Mouse (Mus musculus) megakaryocyte, adult 5-6 weeks (primary cell): ENCODE measurements around the gene Rsbn1. TPM values are rescaled to one million over a fixed set of nuclear protein-coding genes. Genes with fewer than 3 reads are reported as not detected.
A peak's percentile ranks its signal among the peaks of the same experiment; 100 is the strongest.

Source experiments
- ATAC-seq: 2 replicates; pipeline ENCODE4 v1.8.0; 2016; ENCODE audit warnings: mild to moderate bottlenecking, inconsistent platforms; ENCODE audit not compliant: poor library complexity, severe bottlenecking
- total RNA-seq, 2 experiments: library from RNA; stranded (forward) in 1 of 2; stranded (reverse) in 1 of 2; fragments of 153-499, 151-499 nt in 1 of 2; fragments of 221-1000, 200-1000 nt in 1 of 2; gene quantifications; 2 replicates each; pipeline versions ENCODE4 v1.2.3 to v1.2.4; 2015 to 2017

Gene Rsbn1
- total RNA-seq (2015) (24.0 and 31.8 TPM in 2 replicates), total RNA-seq (2017) (29.1 and 31.1 TPM in 2 replicates)

- peak; percentile 89 for ATAC-seq
These were observed at the start of gene Rsbn1 for GRCm38 (mm10) chr3:103914010-103914669. TSS of gene Rsbn1 (plus strand) at chr3:103914120.

GRCm38 (mm10) chr3:103864200-103864599 lies 49.7 kb upstream of the Rsbn1 start:
- ATAC-seq: no peak

- ATAC-seq: no peak
These were observed 46.4 kb upstream of the Rsbn1 start for GRCm38 (mm10) chr3:103867424-103867971.

- peak; percentile 37; the same call in 1 of the 2 replicates for ATAC-seq
These were observed 45.9 kb upstream of the Rsbn1 start for GRCm38 (mm10) chr3:103868008-103868407.

- peak; percentile 89 for ATAC-seq
These were observed 41.2 kb upstream of the Rsbn1 start for GRCm38 (mm10) chr3:103872663-103873098.

GRCm38 (mm10) chr3:103874329-103874728 lies 39.6 kb upstream of the Rsbn1 start:
- ATAC-seq: peak; percentile 66

- ATAC-seq: no peak
These were observed 28.0 kb upstream of the Rsbn1 start for GRCm38 (mm10) chr3:103885946-103886345.

GRCm38 (mm10) chr3:103887581-103887980 lies 26.3 kb upstream of the Rsbn1 start:
- ATAC-seq: peak; percentile 60

GRCm38 (mm10) chr3:103893374-103893773 lies 20.5 kb upstream of the Rsbn1 start:
- ATAC-seq: no peak

GRCm38 (mm10) chr3:103904705-103905104 lies 9.2 kb upstream of the Rsbn1 start:
- peak; percentile 80 for ATAC-seq

GRCm38 (mm10) chr3:103907335-103908030 lies 6.4 kb upstream of the Rsbn1 start:
- no peak for ATAC-seq

- ATAC-seq: no peak
These were observed 5.1 kb upstream of the Rsbn1 start for GRCm38 (mm10) chr3:103908781-103909180.

- peak; percentile 6; the same call in 1 of the 2 replicates for ATAC-seq
These were observed 414 bp upstream of the Rsbn1 start for GRCm38 (mm10) chr3:103913451-103913961.

GRCm38 (mm10) chr3:103914732-103915508 lies 1.0 kb downstream of the Rsbn1 start:
- peak; percentile 14; the same call in 1 of the 2 replicates for ATAC-seq

GRCm38 (mm10) chr3:103915509-103915896 lies 1.6 kb downstream of the Rsbn1 start:
- no peak for ATAC-seq

GRCm38 (mm10) chr3:103916205-103916838 lies 2.4 kb downstream of the Rsbn1 start:
- ATAC-seq: peak; percentile 32

- no peak for ATAC-seq
These were observed 2.9 kb downstream of the Rsbn1 start for GRCm38 (mm10) chr3:103916839-103917237.

- no peak for ATAC-seq
These were observed 6.2 kb downstream of the Rsbn1 start for GRCm38 (mm10) chr3:103920094-103920493.

GRCm38 (mm10) chr3:103925302-103925701 lies 11.4 kb downstream of the Rsbn1 start:
- ATAC-seq: no peak

- ATAC-seq: peak; percentile 98
These were observed 13.6 kb downstream of the Rsbn1 start for GRCm38 (mm10) chr3:103927511-103927910.
